Mouse (Mus musculus) megakaryocyte-erythroid progenitor cell, adult 5-6 weeks (primary cell): Measurements from ENCODE around the gene Dnajc15. TPM values are rescaled to one million over a fixed set of nuclear protein-coding genes. Genes with fewer than 3 reads are reported as not detected.
"Not testable (repeated sequence)": the region's sequence is repeated elsewhere in the genome, so short reads cannot be mapped to it uniquely, and the experiment has no call there.

Source experiments
- ATAC-seq: replicated peaks from 2 replicates; pipeline ENCODE4 v1.8.0; 2016; ENCODE audit warnings: mild to moderate bottlenecking, inconsistent platforms; ENCODE audit not compliant: severe bottlenecking, poor library complexity, low FRiP score, low TSS enrichment
- total RNA-seq, 2 experiments: library from RNA; stranded (forward) in 1 of 2; stranded (reverse) in 1 of 2; fragments of 200-1000, 215-1000 nt in 1 of 2; fragments of >200 nt in 1 of 2; fragmentation: Nextera tagmentation in 1 of 2; gene quantifications; 2 replicates each; pipeline ENCODE4 v1.2.3; 2014 to 2017

Dnajc15 gene
- total RNA-seq (2014; fragmentation: Nextera tagmentation) = 37.4 and 46.6 TPM in 2 replicates
- total RNA-seq (2017) = 30.7 and 45.1 TPM in 2 replicates

GRCm38 (mm10) chr14:77874304-77875241 is at the start of gene Dnajc15:
Dnajc15 (minus strand) TSS chr14:77875125.
- ATAC-seq = peak; percentile 93

DNA sequence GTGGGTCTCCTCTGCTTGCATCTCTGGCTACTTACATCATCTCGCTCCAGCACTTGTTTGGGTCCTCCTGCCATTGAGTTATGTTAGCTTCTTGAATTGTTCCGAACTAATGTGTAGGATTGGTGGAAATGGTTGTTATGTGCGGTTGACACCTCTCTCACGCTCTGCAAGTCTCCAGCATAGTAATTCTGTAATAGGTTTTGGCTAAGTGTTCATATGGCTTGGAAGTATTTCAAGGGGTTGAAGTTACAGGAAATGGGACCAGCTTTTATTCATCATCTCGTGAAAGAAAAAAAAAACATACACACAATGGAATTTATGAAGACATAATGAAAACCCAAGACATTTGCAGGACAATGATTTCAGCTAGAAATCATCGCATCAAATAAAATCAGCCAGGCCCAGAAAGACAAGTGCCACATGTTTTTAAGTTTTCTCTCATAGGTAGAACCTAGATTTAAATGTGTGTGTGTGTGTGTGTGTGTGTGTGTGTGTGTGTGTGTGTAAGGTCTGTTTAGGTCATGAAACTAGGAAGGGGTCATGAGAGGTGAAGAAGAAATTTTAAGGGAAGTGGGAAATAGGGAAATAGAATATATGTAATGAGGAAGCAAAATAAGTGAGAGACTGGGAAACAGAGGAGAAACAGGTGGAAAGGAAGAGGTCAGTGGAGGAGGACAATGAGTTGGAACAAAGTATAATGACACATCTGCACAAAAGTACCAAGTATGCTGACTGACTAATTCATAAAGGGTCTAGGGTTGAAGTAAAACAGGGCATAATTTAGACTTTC is 48.3 kb upstream of the Dnajc15 start:
- no peak for ATAC-seq

DNA sequence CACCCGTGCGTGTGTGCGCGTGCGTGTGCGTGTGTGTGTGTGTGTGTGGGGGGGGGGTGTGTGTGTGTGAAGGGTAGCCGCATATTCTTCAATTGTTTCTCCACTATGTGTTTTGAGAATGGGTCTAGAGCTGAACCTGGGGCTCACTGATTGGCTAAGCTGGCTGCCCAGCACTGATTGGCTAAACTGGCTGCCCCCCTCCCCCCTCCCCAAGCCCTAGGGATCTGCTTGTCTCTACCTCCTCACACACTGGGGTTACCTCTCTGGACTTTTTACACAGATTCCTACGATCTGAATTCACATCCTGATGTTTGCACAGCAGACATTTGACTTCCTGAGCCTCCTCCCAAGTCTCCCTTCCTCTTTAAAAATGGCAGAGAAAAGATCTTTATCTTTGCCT is 46.7 kb upstream of the Dnajc15 start:
- no peak for ATAC-seq

GRCm38 (mm10) chr14:77915776-77916175 is 40.9 kb upstream of the Dnajc15 start:
- ATAC-seq = no peak

GRCm38 (mm10) chr14:77906586-77906985 is 31.7 kb upstream of the Dnajc15 start:
- ATAC-seq = no peak

- no peak for ATAC-seq
Observed at GRCm38 (mm10) chr14:77905466-77905865, 30.5 kb upstream of the Dnajc15 start.

- ATAC-seq = peak; percentile 64
Observed at GRCm38 (mm10) chr14:77904171-77904762, 29.3 kb upstream of the Dnajc15 start, which contains the start of gene Epsti1. Epsti1 (plus strand) TSS chr14:77904239.

- no peak for ATAC-seq
Observed at GRCm38 (mm10) chr14:77902541-77902940, 27.6 kb upstream of the Dnajc15 start.

DNA sequence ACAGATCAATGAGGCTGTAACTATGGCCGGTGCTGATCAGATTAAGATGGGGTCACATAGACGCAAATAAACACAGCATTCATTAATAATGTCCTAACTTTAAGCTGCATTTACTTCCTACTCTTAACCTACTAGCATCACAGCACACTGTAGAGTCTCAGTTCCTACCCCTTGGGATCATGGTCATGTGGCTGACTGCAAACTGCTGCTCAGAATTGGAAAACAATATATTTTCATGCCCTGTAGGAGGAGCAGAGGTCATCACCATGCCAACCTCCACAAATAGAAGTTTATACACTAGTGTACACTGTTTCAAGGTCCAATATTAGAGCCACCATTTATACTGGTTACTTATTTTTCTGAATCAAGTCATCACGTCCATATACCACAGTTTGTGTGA is 21.0 kb upstream of the Dnajc15 start:
- ATAC-seq = no peak

DNA sequence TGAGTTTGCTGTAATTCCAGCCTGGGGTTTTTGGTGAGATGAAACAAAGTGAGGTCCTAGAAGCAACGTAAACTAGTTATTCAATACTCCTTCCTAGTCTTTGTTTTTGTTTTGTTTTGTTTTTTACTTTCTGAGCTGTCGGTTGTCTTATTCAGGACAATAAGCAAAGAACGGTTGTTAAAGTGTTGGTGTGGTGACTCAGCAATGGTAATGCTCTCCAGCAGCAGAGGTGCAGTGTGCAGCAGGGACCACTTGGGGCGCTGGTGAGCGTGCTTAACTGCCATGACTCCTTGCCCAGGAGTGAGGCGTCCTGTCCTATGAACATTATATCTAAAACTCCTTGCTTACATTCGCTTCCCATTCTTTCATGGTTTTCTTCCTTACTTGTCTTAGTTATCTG is 15.0 kb upstream of the Dnajc15 start:
- no peak for ATAC-seq

DNA sequence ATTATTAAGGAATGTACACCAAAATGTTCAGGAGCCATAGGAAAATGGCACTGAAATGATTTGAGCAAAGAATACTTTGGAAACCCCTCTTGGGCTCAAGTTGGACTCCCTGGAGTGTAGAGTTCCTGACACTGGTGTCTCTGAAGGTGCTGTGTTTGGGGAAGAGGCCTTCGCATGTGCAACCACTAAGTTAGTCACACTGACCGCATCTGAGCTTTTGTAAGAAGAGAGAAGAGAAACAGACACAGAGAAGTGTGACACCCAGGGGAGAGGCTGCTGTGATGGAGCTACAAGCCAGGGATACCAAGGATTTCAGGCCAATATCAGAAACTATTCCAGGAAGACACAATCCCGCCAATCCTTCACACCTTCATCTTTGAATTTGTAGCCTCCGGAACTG is 12.0 kb upstream of the Dnajc15 start:
- no peak for ATAC-seq

- ATAC-seq = no peak
Observed at GRCm38 (mm10) chr14:77886376-77886775, 11.5 kb upstream of the Dnajc15 start.

- ATAC-seq = no peak
Observed at GRCm38 (mm10) chr14:77882669-77883068, 7.7 kb upstream of the Dnajc15 start.

DNA sequence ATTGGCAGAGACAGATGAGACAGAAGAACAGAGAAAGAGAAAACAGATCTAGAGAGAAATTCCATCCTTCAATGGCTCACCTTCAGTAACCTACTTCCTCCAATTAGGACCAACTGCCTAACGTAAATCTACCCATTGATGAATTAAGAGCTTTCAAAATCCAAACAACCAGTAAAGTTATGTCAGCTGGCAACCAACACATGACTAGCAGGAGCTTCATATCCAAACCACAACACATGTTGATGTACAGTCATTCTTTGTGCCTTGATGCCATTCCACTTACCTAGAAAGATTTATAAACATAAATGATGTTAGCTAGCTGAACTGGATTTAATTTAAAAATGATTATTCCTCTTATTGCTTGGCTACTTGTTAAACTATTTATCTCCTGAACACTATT is 7.1 kb upstream of the Dnajc15 start:
- no peak for ATAC-seq

DNA sequence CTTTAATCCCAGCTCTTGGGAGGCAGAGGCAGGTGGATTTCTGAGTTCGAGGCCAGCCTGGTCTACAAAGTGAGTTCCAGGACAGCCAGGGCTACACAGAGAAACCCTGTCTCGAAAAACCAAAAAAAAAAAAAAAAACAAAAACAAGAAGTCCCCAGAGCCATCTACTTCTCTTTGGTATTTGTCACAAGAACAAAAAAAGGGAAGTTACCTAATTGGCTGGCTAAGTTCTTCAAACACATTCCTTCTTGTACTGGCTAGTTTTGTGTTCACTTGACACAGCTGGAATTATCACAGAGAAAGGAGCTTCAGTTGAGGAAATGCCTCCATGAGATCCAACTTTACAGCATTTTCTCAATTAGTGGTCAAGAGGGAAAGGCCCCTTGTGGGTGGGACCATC is 3.0 kb upstream of the Dnajc15 start:
- ATAC-seq = not testable (repeated sequence)

DNA sequence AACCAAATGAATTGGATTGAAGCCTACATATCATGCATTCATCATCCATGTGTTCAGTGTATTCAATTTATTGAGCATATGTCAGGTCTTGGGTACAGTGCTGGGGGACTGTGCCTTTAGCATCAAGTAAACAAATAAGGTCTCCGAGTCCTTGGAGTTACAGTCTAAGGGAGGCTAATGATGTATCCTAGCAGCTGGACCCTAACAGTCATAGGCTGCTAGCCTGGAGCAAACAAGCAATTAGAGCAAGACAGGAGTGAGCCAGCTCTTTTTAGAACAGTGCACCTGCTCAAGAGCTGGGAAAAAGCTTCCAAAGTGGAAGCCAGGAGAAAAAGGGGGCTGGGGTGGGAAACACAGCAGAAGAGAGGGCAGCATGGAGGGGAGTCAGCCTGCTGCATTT is 1.3 kb upstream of the Dnajc15 start:
- no peak for ATAC-seq

- no peak for ATAC-seq
Observed at GRCm38 (mm10) chr14:77871380-77871975, 3.4 kb downstream of the Dnajc15 start.

GRCm38 (mm10) chr14:77870926-77871325 is 4.0 kb downstream of the Dnajc15 start:
- ATAC-seq = no peak

DNA sequence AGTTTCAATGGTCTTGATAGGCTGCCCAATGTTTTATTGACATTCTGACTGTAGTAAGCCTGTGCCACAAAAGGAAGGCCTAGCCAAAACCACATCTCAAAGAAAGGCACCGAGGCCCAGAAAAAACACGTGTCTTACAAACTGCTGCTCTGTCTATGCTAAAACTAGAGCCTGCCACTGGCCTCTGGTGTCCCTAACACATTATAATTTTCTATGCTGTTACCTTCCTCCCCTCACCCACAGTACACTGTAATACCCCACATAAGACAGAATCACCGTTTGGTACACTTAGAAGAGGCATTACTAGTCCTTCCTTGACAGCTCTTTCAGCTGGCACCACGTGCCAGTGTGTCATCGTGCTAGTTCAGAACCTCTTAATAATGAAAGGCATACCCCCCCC is 7.3 kb downstream of the Dnajc15 start:
- no peak for ATAC-seq

DNA sequence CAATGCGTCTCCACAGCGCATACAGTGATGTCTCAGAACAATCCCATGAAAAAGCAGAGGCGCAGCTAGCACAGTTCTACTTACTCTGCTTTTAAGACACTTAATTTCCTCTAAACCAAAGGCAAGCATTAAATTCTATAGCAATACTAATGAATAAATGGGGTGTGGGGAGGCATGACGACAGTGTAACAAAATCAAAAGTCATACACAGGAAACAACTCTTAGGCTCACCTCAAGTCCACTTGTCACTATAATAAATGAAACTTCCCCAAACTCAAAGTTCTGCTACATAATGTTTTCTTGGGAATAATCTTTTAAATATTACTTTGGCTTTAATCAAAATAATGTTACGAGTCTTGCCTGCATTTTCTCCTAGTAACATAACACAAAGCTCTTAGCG is 10.4 kb downstream of the Dnajc15 start:
- no peak for ATAC-seq
